Mouse (Mus musculus) embryonic fibroblast, embryonic 13.5 days (primary cell): ENCODE results near the gene Gnb2. TPM values are rescaled to one million over a fixed set of nuclear protein-coding genes. Genes with fewer than 3 reads are reported as not detected.

Source experiments
- H3K27ac ChIP-seq: 2 replicates; pipeline ENCODE4 v1.5.1; 2012; ENCODE audit warnings: low read length, control low read depth, inconsistent platforms; ENCODE audit not compliant: insufficient read depth
- H3K4me1 ChIP-seq: 2 replicates; pipeline ENCODE4 v1.6.1; 2011; ENCODE audit warnings: low read length; ENCODE audit not compliant: control insufficient read depth, insufficient read depth
- H3K4me3 ChIP-seq: 2 replicates; pipeline ENCODE4 v1.5.1; 2011; ENCODE audit warnings: mild to moderate bottlenecking, control low read depth, low read length; ENCODE audit not compliant: insufficient read depth
- CTCF ChIP-seq: IDR thresholded peaks from 2 replicates; pipeline ENCODE4 v1.5.1; 2011; ENCODE audit warnings: mild to moderate bottlenecking, control low read depth, low read length, moderate library complexity, borderline replicate concordance; ENCODE audit not compliant: insufficient read depth
- POLR2A ChIP-seq: IDR thresholded peaks from 2 replicates; pipeline ENCODE4 v1.6.1; 2011; ENCODE audit warnings: low read depth, mild to moderate bottlenecking, control low read depth, low read length, moderate library complexity
- polyA plus RNA-seq: library from polyadenylated mRNA; stranded (reverse); fragments of >200 nt; gene quantifications from 2 replicates; pipeline ENCODE4 v1.2.4, GENCODE M21; 2011; ENCODE audit warnings: low read depth; ENCODE audit not compliant: missing spikeins, insufficient read length

The Gnb2 gene
- polyA plus RNA-seq, 1 experiment, result 358 TPM

DNA sequence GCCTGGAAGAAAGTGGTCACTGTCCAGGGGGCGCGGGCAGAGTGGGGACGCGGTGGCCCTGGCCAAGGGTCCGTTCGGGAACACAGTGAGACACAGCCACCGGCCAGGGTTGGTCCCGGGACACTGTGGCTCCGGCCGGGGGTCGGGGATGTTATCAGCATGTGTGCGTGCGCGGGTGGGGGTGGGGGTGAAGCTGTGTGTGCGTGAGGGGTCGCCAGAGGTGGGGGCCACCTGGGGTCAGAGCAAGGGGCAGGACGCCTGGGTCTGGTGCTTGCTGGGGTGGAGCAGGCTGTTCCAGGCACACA lies 47.5 kb downstream of the Gnb2 start:
- TF ChIP-seq POLR2A (no peak), CTCF (no peak)
- H3K4me3 ChIP-seq, result no peak overlapping the region
- H3K27ac ChIP-seq, result no peak overlapping the region
- H3K4me1 ChIP-seq, result no peaks in the 10 kb centered on the region

GRCm38 (mm10) chr5:137485071-137485850 lies 48.0 kb downstream of the Gnb2 start:
- H3K4me3 ChIP-seq, result no peak overlapping the region
- TF ChIP-seq CTCF (no peak), POLR2A (no peak)
- no peak overlapping the region for H3K27ac ChIP-seq
- H3K4me1 ChIP-seq, result no peaks in the 10 kb centered on the region

DNA sequence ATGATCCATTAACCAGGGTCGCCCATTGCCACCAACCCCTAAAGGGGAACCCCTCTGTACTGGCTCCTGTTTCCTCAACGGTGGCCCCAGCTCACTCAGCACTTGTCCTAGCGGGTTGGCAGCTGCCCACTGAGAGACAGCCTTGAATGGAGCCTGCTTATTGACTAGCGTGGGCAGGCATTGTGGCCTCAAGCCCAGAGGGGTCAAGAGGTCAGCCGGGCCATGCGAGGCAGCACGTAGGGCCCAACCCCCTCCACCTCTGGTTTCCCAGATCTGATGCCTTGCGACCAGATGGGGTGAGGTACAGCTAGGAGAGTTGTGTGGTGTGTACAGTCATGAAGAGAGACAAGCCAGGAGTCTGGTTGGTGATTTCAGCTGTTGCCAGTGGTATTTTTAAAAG lies 51.4 kb downstream of the Gnb2 start:
- no peak for TF ChIP-seq CTCF
- TF ChIP-seq POLR2A, result no peak
- no peak overlapping the region for H3K4me3 ChIP-seq
- H3K27ac ChIP-seq, result no peak overlapping the region

DNA sequence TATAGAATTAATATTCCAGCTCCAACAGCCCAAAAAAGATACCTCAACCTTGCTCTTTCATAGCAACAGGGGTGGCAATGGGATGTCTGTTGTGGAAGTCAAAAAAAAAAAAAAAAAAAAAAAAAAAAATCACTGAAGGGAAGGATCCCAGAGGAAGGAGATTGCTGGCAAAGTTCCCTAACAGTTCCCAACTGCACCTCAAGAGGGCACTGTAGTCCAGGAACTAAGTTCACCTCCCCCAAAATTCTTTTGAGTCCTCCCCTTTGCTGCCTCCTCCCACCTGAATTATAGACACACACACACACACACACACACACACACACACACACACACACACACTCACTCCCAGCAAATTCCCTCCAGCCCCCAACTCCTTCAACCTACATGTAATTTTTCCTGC lies 52.2 kb downstream of the Gnb2 start:
- TF ChIP-seq POLR2A (no peak), CTCF (no peak)
- Histone ChIP-seq H3K4me3 (no peak overlapping the region), H3K27ac (no peak overlapping the region), H3K4me1 (no peaks in the 10 kb centered on the region)

More for the DNA sequence above, 51.4 kb downstream of the Gnb2 start:
- no peaks in the 10 kb centered on the region for H3K4me1 ChIP-seq

Other genes with a start within 250 kb of the Gnb2 start
- gene Ache, start 246.0 kb downstream of the Gnb2 start, polyA plus RNA-seq, result 0.33 and 0.73 TPM in 2 replicates
- gene Ufsp1, start 238.9 kb downstream of the Gnb2 start, polyA plus RNA-seq, result 4.4 and 7.7 TPM in 2 replicates
- 93.6 and 108 TPM in 2 replicates for gene Srrt, start 225.8 kb downstream of the Gnb2 start, polyA plus RNA-seq
- 32.5 and 42.9 TPM in 2 replicates for gene Trip6, start 219.1 kb downstream of the Gnb2 start, polyA plus RNA-seq
- 7.2 and 7.7 TPM in 2 replicates for gene Slc12a9, start 199.9 kb downstream of the Gnb2 start, polyA plus RNA-seq
- gene Ephb4, start 183.4 kb downstream of the Gnb2 start, polyA plus RNA-seq, result 36.2 and 43.4 TPM in 2 replicates
- 0.19 and 0.37 TPM in 2 replicates for gene Zan, start 56.4 kb downstream of the Gnb2 start, polyA plus RNA-seq
- gene Pop7, start 31.0 kb downstream of the Gnb2 start, polyA plus RNA-seq, result 14.6 and 16.8 TPM in 2 replicates
- gene Gigyf1, start 15.0 kb downstream of the Gnb2 start, polyA plus RNA-seq, result 12.1 and 17.7 TPM in 2 replicates
- gene Epo, start 268 bp downstream of the Gnb2 start, polyA plus RNA-seq, result not detected in 2 replicates
- not detected in 2 replicates for gene Actl6b, start 20.0 kb upstream of the Gnb2 start, polyA plus RNA-seq
- 0.67 and 0.68 TPM in 2 replicates for gene Tfr2, start 36.3 kb upstream of the Gnb2 start, polyA plus RNA-seq
- 35.4 and 41.3 TPM in 2 replicates for gene Mospd3, start 67.5 kb upstream of the Gnb2 start, polyA plus RNA-seq
- 732 and 740 TPM in 2 replicates for gene Pcolce, start 80.3 kb upstream of the Gnb2 start, polyA plus RNA-seq
- 0.60 and 0.67 TPM in 2 replicates for gene Fbxo24, start 95.5 kb upstream of the Gnb2 start, polyA plus RNA-seq
- gene Lrch4, start 95.6 kb upstream of the Gnb2 start, polyA plus RNA-seq, result 17.5 and 29.1 TPM in 2 replicates
- gene Gm20605, start 95.7 kb upstream of the Gnb2 start, polyA plus RNA-seq, result 3.0 and 3.5 TPM in 2 replicates
- 2.5 and 3.4 TPM in 2 replicates for gene Sap25, start 107.8 kb upstream of the Gnb2 start, polyA plus RNA-seq
- gene Irs3, start 112.2 kb upstream of the Gnb2 start, polyA plus RNA-seq, result 0.22 and 0.37 TPM in 2 replicates
- 15.1 and 22.0 TPM in 2 replicates for gene Agfg2, start 151.2 kb upstream of the Gnb2 start, polyA plus RNA-seq
- gene Nyap1, start 208.1 kb upstream of the Gnb2 start, polyA plus RNA-seq, result 5.7 and 7.0 TPM in 2 replicates
- gene Tsc22d4, start 212.2 kb upstream of the Gnb2 start, polyA plus RNA-seq, result 66.6 and 71.5 TPM in 2 replicates
- gene Ppp1r35, start 245.3 kb upstream of the Gnb2 start, polyA plus RNA-seq, result 11.5 and 14.6 TPM in 2 replicates